Mouse (Mus musculus) thymus, postnatal 14 days (tissue): ENCODE results near the gene Gm10638.

Experiments used
- DNase-seq: peaks from one replicate; pipeline ENCODE4 v3.0.0; 2021

Gm10638 gene

GRCm38 (mm10) chr8:86745221-86745934 is at the start of gene Gm10638, which contains the start of gene Siah1a:
Gene Gm10638 (plus strand): TSS chr8:86745699.
Gene Siah1a (minus strand): TSS chr8:86745934.
- DNase-seq = peak; percentile 55

GRCm38 (mm10) chr8:86695703-86696102 is 49.8 kb upstream of the Gm10638 start:
- no peak for DNase-seq

GRCm38 (mm10) chr8:86698811-86699421 is 46.6 kb upstream of the Gm10638 start:
- no peak for DNase-seq

- no peak for DNase-seq
Observed at GRCm38 (mm10) chr8:86699471-86699870, 46.0 kb upstream of the Gm10638 start.

GRCm38 (mm10) chr8:86702453-86702852 is 43.0 kb upstream of the Gm10638 start:
- no peak for DNase-seq

- DNase-seq = no peak
Observed at GRCm38 (mm10) chr8:86705317-86705716, 40.2 kb upstream of the Gm10638 start.

- DNase-seq = peak; percentile 57
Observed at GRCm38 (mm10) chr8:86706756-86707155, 38.7 kb upstream of the Gm10638 start.

GRCm38 (mm10) chr8:86707873-86708272 is 37.6 kb upstream of the Gm10638 start:
- DNase-seq = peak; percentile 84

- DNase-seq = no peak
Observed at GRCm38 (mm10) chr8:86712594-86712993, 32.9 kb upstream of the Gm10638 start.

GRCm38 (mm10) chr8:86713407-86714188 is 31.9 kb upstream of the Gm10638 start:
- DNase-seq = no peak

GRCm38 (mm10) chr8:86718332-86718994 is 27.0 kb upstream of the Gm10638 start:
- no peak for DNase-seq

GRCm38 (mm10) chr8:86719368-86719767 is 26.1 kb upstream of the Gm10638 start:
- no peak for DNase-seq

- peak; percentile 47 for DNase-seq
Observed at GRCm38 (mm10) chr8:86720756-86721459, 24.6 kb upstream of the Gm10638 start.

- DNase-seq = no peak
Observed at GRCm38 (mm10) chr8:86721490-86721889, 24.0 kb upstream of the Gm10638 start.

GRCm38 (mm10) chr8:86726959-86727358 is 18.5 kb upstream of the Gm10638 start:
- no peak for DNase-seq

GRCm38 (mm10) chr8:86728224-86728950 is 17.1 kb upstream of the Gm10638 start:
- no peak for DNase-seq

- no peak for DNase-seq
Observed at GRCm38 (mm10) chr8:86730303-86730702, 15.2 kb upstream of the Gm10638 start.

GRCm38 (mm10) chr8:86730860-86731259 is 14.6 kb upstream of the Gm10638 start:
- no peak for DNase-seq

GRCm38 (mm10) chr8:86734171-86734570 is 11.3 kb upstream of the Gm10638 start:
- no peak for DNase-seq

GRCm38 (mm10) chr8:86734954-86735353 is 10.5 kb upstream of the Gm10638 start:
- DNase-seq = no peak

- peak; percentile 18 for DNase-seq
Observed at GRCm38 (mm10) chr8:86735446-86736111, 9.9 kb upstream of the Gm10638 start.
